Mouse (Mus musculus) brain, embryonic 14.5 days (tissue): ENCODE data around the gene Mast4.

Source experiments
- CTCF ChIP-seq: fragments of 200-500 bp; IDR thresholded peaks from 2 replicates; pipeline ENCODE4 v1.5.1; 2012; ENCODE audit warnings: inconsistent platforms, mild to moderate bottlenecking, moderate library complexity, borderline replicate concordance; ENCODE audit not compliant: insufficient read depth, insufficient read length; ENCODE audit errors: extremely low read depth
- POLR2A ChIP-seq: fragments of 200-500 bp; IDR thresholded peaks from 2 replicates; pipeline ENCODE4 v1.6.1; 2012; ENCODE audit warnings: mild to moderate bottlenecking, inconsistent platforms, borderline replicate concordance; ENCODE audit not compliant: poor library complexity, insufficient read depth, insufficient read length, severe bottlenecking; ENCODE audit errors: extremely low read depth

DNA sequence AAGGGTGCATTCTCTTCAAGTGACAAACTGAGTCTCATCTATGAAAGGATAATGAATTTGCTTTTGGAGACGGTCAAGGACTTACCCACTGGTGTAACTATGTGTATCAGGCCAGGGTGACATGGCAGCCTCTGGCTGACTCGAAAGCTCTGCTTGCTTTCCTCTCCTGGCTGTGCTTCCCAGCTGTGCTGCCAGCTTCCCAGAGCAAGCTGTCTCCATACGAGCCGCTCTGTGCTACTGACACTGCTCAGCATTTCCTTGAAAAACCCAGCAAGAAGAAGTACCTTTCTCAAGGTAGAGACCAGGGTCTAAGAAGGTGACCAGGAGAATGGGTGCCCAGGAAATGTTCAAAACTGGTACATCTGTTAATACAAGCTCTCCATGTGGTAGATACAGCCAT lies 254.5 kb downstream of the Mast4 start:
- no peak for TF ChIP-seq CTCF
- TF ChIP-seq POLR2A: no peak
